Mouse (Mus musculus) heart, embryonic 16.5 days (tissue): Measurements from ENCODE around the gene Sptbn4. TPM values are rescaled to one million over a fixed set of nuclear protein-coding genes. Genes with fewer than 3 reads are reported as not detected.

ENCODE experiments used
- ATAC-seq: fragments of 200-750 bp; cut with Nextera tagmentation; replicated peaks from 2 replicates; pipeline ENCODE4 v1.8.0; 2017; ENCODE audit warnings: moderate number of reproducible peaks; ENCODE audit not compliant: insufficient read depth, low FRiP score; ENCODE audit errors: extremely low read depth
- H3K27ac ChIP-seq: fragments of 300-500 bp; sonication (generic); 2 replicates; pipeline ENCODE4 v1.5.1; 2014; ENCODE audit warnings: mild to moderate bottlenecking, low read length, control low read depth, moderate library complexity
- H3K27me3 ChIP-seq: fragments of 300-500 bp; sonication (generic); 2 replicates; pipeline ENCODE4 v1.6.1; 2014; ENCODE audit warnings: low read length, mixed read lengths; ENCODE audit not compliant: control insufficient read depth, insufficient read depth
- H3K36me3 ChIP-seq: fragments of 300-500 bp; sonication (generic); 2 replicates; pipeline ENCODE4 v1.6.1; 2014; ENCODE audit not compliant: control insufficient read depth, insufficient read depth
- H3K4me1 ChIP-seq: fragments of 300-500 bp; sonication (generic); 2 replicates; pipeline ENCODE4 v1.6.1; 2014; ENCODE audit warnings: low read length, mixed read lengths; ENCODE audit not compliant: control insufficient read depth, insufficient read depth
- H3K4me2 ChIP-seq: fragments of 300-500 bp; sonication (generic); 2 replicates; pipeline ENCODE4 v1.6.1; 2014; ENCODE audit warnings: low read depth, mild to moderate bottlenecking, control low read depth, low read length
- H3K4me3 ChIP-seq: fragments of 300-500 bp; sonication (generic); 2 replicates; pipeline ENCODE4 v1.5.1; 2014; ENCODE audit warnings: mild to moderate bottlenecking, control low read depth, low read length
- H3K9ac ChIP-seq: fragments of 300-500 bp; sonication (generic); 2 replicates; pipeline ENCODE4 v1.6.1; 2014; ENCODE audit warnings: low read length, control low read depth
- H3K9me3 ChIP-seq: fragments of 300-500 bp; sonication (generic); replicated peaks from 2 replicates; pipeline ENCODE4 v1.6.1; 2016; ENCODE audit warnings: low read length; ENCODE audit not compliant: control insufficient read depth
- WGBS: fragments of 180-500 bp; shearing (Covaris S2); extraction: QIAGEN DNeasy Blood & Tissue Kit; methylation state at CpG from one replicate; pipeline ENCODE4 v1.1.7; 2014; 5-methylcytosine and 5-hydroxymethylcytosine counted together
- polyA plus RNA-seq: library from polyadenylated mRNA; unstranded; fragments of >200 nt; fragmentation: Nextera tagmentation; extraction: Ambion mirVana; gene quantifications from 2 replicates; pipeline ENCODE4 v1.2.1, GENCODE M21; 2015

Sptbn4 gene
- polyA plus RNA-seq, 1 experiment from 2014 or later: 0.43 TPM

- no peak for ATAC-seq
- H3K4me1 ChIP-seq: no peaks in the 10 kb centered on the region; the same call in 1 of the 2 replicates
- H3K4me3 ChIP-seq: no peak overlapping the region
- no peaks in the 10 kb centered on the region for H3K27me3 ChIP-seq
- H3K36me3 ChIP-seq: no peaks in the 10 kb centered on the region
- no peak overlapping the region for H3K4me2 ChIP-seq
- no peak overlapping the region for H3K27ac ChIP-seq
- WGBS: 27% methylated on average over 4 of the region's 4 CpGs
- H3K9me3 ChIP-seq: no peaks in the 10 kb centered on the region
- no peak overlapping the region for H3K9ac ChIP-seq
These were observed 20.2 kb upstream of the Sptbn4 start for GRCm38 (mm10) chr7:27467648-27468047.

GRCm38 (mm10) chr7:27460477-27460876, 13.0 kb upstream of the Sptbn4 start:
- Histone ChIP-seq H3K4me1 (no peaks in the 10 kb centered on the region), H3K27me3 (no peaks in the 10 kb centered on the region), H3K4me3 (no peak overlapping the region), H3K9ac (no peak overlapping the region), H3K27ac (no peak overlapping the region), H3K9me3 (no peaks in the 10 kb centered on the region), H3K4me2 (no peak overlapping the region), H3K36me3 (no peaks in the 10 kb centered on the region)
- no peak for ATAC-seq
- 72% methylated on average over 6 of the region's 6 CpGs for WGBS

GRCm38 (mm10) chr7:27459640-27460039, 12.2 kb upstream of the Sptbn4 start:
- no peak overlapping the region for H3K4me3 ChIP-seq

GRCm38 (mm10) chr7:27458614-27459013, 11.1 kb upstream of the Sptbn4 start:
- H3K4me3 ChIP-seq: no peak overlapping the region
- no peak overlapping the region for H3K4me2 ChIP-seq
- no peaks in the 10 kb centered on the region for H3K4me1 ChIP-seq
- no peaks in the 10 kb centered on the region for H3K27me3 ChIP-seq
- no peaks in the 10 kb centered on the region for H3K36me3 ChIP-seq
- no peaks in the 10 kb centered on the region for H3K9me3 ChIP-seq
- no peak overlapping the region for H3K27ac ChIP-seq
- no peak overlapping the region for H3K9ac ChIP-seq
- WGBS: 85% methylated on average over 4 of the region's 4 CpGs
- ATAC-seq: no peak

More at GRCm38 (mm10) chr7:27459640-27460039, 12.2 kb upstream of the Sptbn4 start:
- 65% methylated on average over 5 of the region's 5 CpGs for WGBS
- no peak overlapping the region for H3K9ac ChIP-seq
- ATAC-seq: no peak
- no peaks in the 10 kb centered on the region for H3K4me1 ChIP-seq
- H3K36me3 ChIP-seq: no peaks in the 10 kb centered on the region
- H3K9me3 ChIP-seq: no peaks in the 10 kb centered on the region
- no peak overlapping the region for H3K27ac ChIP-seq
- H3K27me3 ChIP-seq: no peaks in the 10 kb centered on the region
- H3K4me2 ChIP-seq: no peak overlapping the region

GRCm38 (mm10) chr7:27455273-27455672, 7.8 kb upstream of the Sptbn4 start:
- no peak overlapping the region for H3K9ac ChIP-seq
- H3K27me3 ChIP-seq: no peaks in the 10 kb centered on the region
- 90% methylated on average over 3 of the region's 3 CpGs for WGBS
- H3K9me3 ChIP-seq: no peaks in the 10 kb centered on the region
- no peaks in the 10 kb centered on the region for H3K36me3 ChIP-seq
- no peak overlapping the region for H3K4me3 ChIP-seq
- no peaks in the 10 kb centered on the region for H3K4me1 ChIP-seq
- no peak overlapping the region for H3K4me2 ChIP-seq
- ATAC-seq: no peak
- H3K27ac ChIP-seq: no peak overlapping the region

GRCm38 (mm10) chr7:27454461-27455121, 7.1 kb upstream of the Sptbn4 start:
- Histone ChIP-seq H3K4me2 (no peak overlapping the region), H3K4me1 (no peaks in the 10 kb centered on the region), H3K9me3 (no peaks in the 10 kb centered on the region), H3K9ac (no peak overlapping the region), H3K36me3 (no peaks in the 10 kb centered on the region), H3K27me3 (no peaks in the 10 kb centered on the region), H3K27ac (no peak overlapping the region), H3K4me3 (no peak overlapping the region)
- no peak for ATAC-seq
- WGBS: 63% methylated on average over 10 of the region's 10 CpGs

GRCm38 (mm10) chr7:27452206-27452770, 4.8 kb upstream of the Sptbn4 start:
- H3K9me3 ChIP-seq: no peaks in the 10 kb centered on the region
- 57% methylated on average over 13 of the region's 13 CpGs for WGBS
- no peaks in the 10 kb centered on the region for H3K27me3 ChIP-seq
- no peak overlapping the region for H3K4me2 ChIP-seq
- H3K4me1 ChIP-seq: 0 out of 2 replicates have a peak, but pooled peaks cover 6% of the 10 kb centered on the region
- no peak for ATAC-seq
- H3K4me3 ChIP-seq: no peak overlapping the region
- H3K9ac ChIP-seq: no peak overlapping the region
- H3K27ac ChIP-seq: no peak overlapping the region
- H3K36me3 ChIP-seq: no peaks in the 10 kb centered on the region

GRCm38 (mm10) chr7:27451359-27451758, 3.9 kb upstream of the Sptbn4 start:
- no peak overlapping the region for H3K4me2 ChIP-seq
- peaks cover 2% of the 10 kb centered on the region for H3K27me3 ChIP-seq
- no peaks in the 10 kb centered on the region for H3K9me3 ChIP-seq
- no peak overlapping the region for H3K9ac ChIP-seq
- H3K4me1 ChIP-seq: peaks cover 11% of the 10 kb centered on the region
- no peak overlapping the region for H3K4me3 ChIP-seq
- no peaks in the 10 kb centered on the region for H3K36me3 ChIP-seq
- 90% methylated on average over 2 of the region's 2 CpGs for WGBS
- ATAC-seq: no peak
- H3K27ac ChIP-seq: no peak overlapping the region

GRCm38 (mm10) chr7:27449256-27449862, 1.9 kb upstream of the Sptbn4 start:
- WGBS: 57% methylated on average over 10 of the region's 10 CpGs
- Histone ChIP-seq H3K27ac (no peak overlapping the region), H3K4me3 (no peak overlapping the region)

More at GRCm38 (mm10) chr7:27449256-27449862, 1.9 kb upstream of the Sptbn4 start:
- H3K9ac ChIP-seq: no peak overlapping the region
- no peaks in the 10 kb centered on the region for H3K36me3 ChIP-seq
- peaks cover 15% of the 10 kb centered on the region for H3K4me1 ChIP-seq
- H3K4me2 ChIP-seq: no peak overlapping the region
- peaks cover 16% of the 10 kb centered on the region for H3K27me3 ChIP-seq
- ATAC-seq: no peak
- no peaks in the 10 kb centered on the region for H3K9me3 ChIP-seq
